Mouse (Mus musculus): ENCODE measurements around the gene Vmn2r115. TPM values are rescaled to one million over a fixed set of nuclear protein-coding genes. Genes with fewer than 3 reads are reported as not detected.
"Not testable (repeated sequence)": the region's sequence is repeated elsewhere in the genome, so short reads cannot be mapped to it uniquely, and the experiment has no call there.

The Vmn2r115 gene
- not detected in 2 replicates for polyA plus RNA-seq (2015; fragmentation: Nextera tagmentation; extraction: Ambion mirVana)

GRCm38 (mm10) chr17:23343441-23343840, at the start of gene Vmn2r115:
TSS of gene Vmn2r115 (plus strand) at chr17:23343741.
- WGBS: 52% methylated on average over 2 of the region's 2 CpGs
- not testable (repeated sequence) for H3K4me3 ChIP-seq (replicated peaks); H3K27me3 ChIP-seq; H3K9ac ChIP-seq; H3K27ac ChIP-seq; H3K36me3 ChIP-seq; H3K9me3 ChIP-seq (replicated peaks); H3K4me2 ChIP-seq; H3K4me1 ChIP-seq; ATAC-seq (replicated peaks; ENCODE audit: low FRiP score)

- H3K27me3 ChIP-seq; H3K9ac ChIP-seq; ATAC-seq (replicated peaks; ENCODE audit: low FRiP score); H3K36me3 ChIP-seq; H3K4me3 ChIP-seq (replicated peaks); H3K9me3 ChIP-seq (replicated peaks); H3K4me1 ChIP-seq; H3K27ac ChIP-seq; H3K4me2 ChIP-seq: not testable (repeated sequence)
- 66% methylated on average over 2 of the region's 2 CpGs for WGBS
These were observed 31.1 kb upstream of the Vmn2r115 start, which contains the start of gene Vmn2r114 for GRCm38 (mm10) chr17:23312437-23312836. TSS of gene Vmn2r114 (minus strand) at chr17:23312537.

- H3K4me1 ChIP-seq: no peaks in the 10 kb centered on the region
- H3K4me3 ChIP-seq (replicated peaks): no peak overlapping the region
- H3K4me2 ChIP-seq: no peak overlapping the region
- no peaks in the 10 kb centered on the region for H3K27me3 ChIP-seq
- WGBS: 74% methylated on average over 6 of the region's 6 CpGs
- H3K36me3 ChIP-seq: no peaks in the 10 kb centered on the region
- H3K9ac ChIP-seq: no peak overlapping the region
- no peak; the same call in 1 of the 2 replicates for ATAC-seq (replicated peaks; ENCODE audit: low FRiP score)
- H3K9me3 ChIP-seq (replicated peaks): peaks cover 7% of the 10 kb centered on the region; the same call in 1 of the 2 replicates
- H3K27ac ChIP-seq: no peak overlapping the region
These were observed 12.9 kb upstream of the Vmn2r115 start for GRCm38 (mm10) chr17:23330657-23331056.

GRCm38 (mm10) chr17:23351644-23352043, 8.1 kb downstream of the Vmn2r115 start:
- 83% methylated on average over 1 of the region's 1 CpGs for WGBS

GRCm38 (mm10) chr17:23384304-23384703, 40.8 kb downstream of the Vmn2r115 start, which contains the start of gene Vmn2r116:
TSS of gene Vmn2r116 (plus strand) at chr17:23384604.
- H3K27ac ChIP-seq; H3K4me1 ChIP-seq; H3K4me2 ChIP-seq; H3K9me3 ChIP-seq (replicated peaks); ATAC-seq (replicated peaks; ENCODE audit: low FRiP score); H3K27me3 ChIP-seq; H3K36me3 ChIP-seq; H3K4me3 ChIP-seq (replicated peaks); H3K9ac ChIP-seq: not testable (repeated sequence)

More at GRCm38 (mm10) chr17:23351644-23352043, 8.1 kb downstream of the Vmn2r115 start:
- H3K4me1 ChIP-seq: no peaks in the 10 kb centered on the region
- no peaks in the 10 kb centered on the region for H3K36me3 ChIP-seq
- no peaks in the 10 kb centered on the region for H3K27me3 ChIP-seq
- no peak overlapping the region for H3K9ac ChIP-seq
- H3K9me3 ChIP-seq (replicated peaks): no peaks in the 10 kb centered on the region
- ATAC-seq (replicated peaks; ENCODE audit: low FRiP score): no peak
- H3K4me2 ChIP-seq: no peak overlapping the region
- no peak overlapping the region for H3K4me3 ChIP-seq (replicated peaks)
- no peak overlapping the region for H3K27ac ChIP-seq

Other genes with a start within 250 kb of the Vmn2r115 start
- gene Zfp40, start 150.5 kb upstream of the Vmn2r115 start, polyA plus RNA-seq (2015; fragmentation: Nextera tagmentation; extraction: Ambion mirVana): 11.5 and 12.6 TPM in 2 replicates
- gene Vmn2r114, start 31.2 kb upstream of the Vmn2r115 start, polyA plus RNA-seq (2015; fragmentation: Nextera tagmentation; extraction: Ambion mirVana): not detected in 2 replicates
- not detected in 2 replicates for gene Vmn2r116, start 40.9 kb downstream of the Vmn2r115 start, polyA plus RNA-seq (2015; fragmentation: Nextera tagmentation; extraction: Ambion mirVana)
- not detected in 2 replicates for gene Vmn2r117, start 136.0 kb downstream of the Vmn2r115 start, polyA plus RNA-seq (2015; fragmentation: Nextera tagmentation; extraction: Ambion mirVana)
- 20.9 and 22.8 TPM in 2 replicates for gene Zfp213, start 220.5 kb downstream of the Vmn2r115 start, polyA plus RNA-seq (2015; fragmentation: Nextera tagmentation; extraction: Ambion mirVana)